Mouse (Mus musculus): ENCODE measurements around the gene Ddx50.

GRCm38 (mm10) chr10:62570126-62570871, 80.7 kb downstream of the Ddx50 start:
- TF ChIP-seq CTCF (IDR thresholded peaks at IDR 0.05; ENCODE audit: low read depth, low read length) (no peak), GATA1 (IDR thresholded peaks at IDR 0.05; ENCODE audit: borderline replicate concordance, low read length) (no peak), TAL1 (conservative IDR thresholded peaks at IDR 0.05; ENCODE audit: low read depth, low read length) (no peak)
